ENCODE assay signal across 19 mouse cellular contexts in the genomic region with DNA sequence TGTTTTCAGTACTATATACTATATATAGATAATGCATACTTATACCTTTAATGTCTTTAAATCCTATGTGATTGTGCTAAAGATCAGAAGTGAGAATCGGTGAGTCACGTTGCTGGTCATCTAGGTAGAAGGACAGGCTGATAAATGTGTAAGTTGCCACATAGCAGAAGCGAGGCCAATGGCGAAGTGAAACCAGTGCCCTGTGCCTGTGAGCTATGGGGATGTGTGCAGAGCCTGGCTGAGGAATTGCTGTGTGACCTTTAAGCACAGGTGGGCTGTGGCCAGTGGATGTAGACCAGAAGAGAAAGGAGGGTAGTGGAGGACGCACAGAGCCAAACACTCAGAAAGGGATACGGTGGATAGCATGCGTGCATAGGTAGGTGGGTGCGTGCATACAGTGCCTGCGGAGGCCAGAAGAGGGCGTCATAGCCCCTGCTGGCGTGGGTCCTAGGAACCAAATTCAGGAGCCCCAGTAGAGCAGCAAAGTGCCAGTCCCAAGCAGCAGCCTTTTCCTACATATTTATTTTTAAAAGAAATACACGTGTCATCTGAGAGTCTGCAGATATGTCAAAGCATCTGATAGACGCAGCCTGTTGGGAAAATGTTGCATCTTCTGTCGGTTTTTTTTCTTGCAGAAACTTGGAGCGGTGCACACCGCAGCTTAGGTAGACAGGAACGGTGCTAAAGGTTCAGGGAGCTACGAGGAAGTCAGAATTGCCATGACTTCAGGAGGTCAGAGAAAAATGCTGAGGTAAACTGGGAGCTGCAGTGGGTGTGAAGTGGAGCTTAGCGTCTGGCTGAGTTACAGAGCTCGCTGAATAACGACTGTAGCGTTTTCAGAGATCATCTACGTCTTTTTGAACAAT. TPM values are rescaled to one million over a fixed set of nuclear protein-coding genes. Genes with fewer than 3 reads are reported as not detected.
DNase-seq lines count a peak whose midpoint lies in the region; ATAC-seq and TF ChIP-seq lines count a peak whose summit lies in the region.
"Had no signal": no experiment of that assay in that cellular context is flagged by ENCODE, and none has a peak within 500 bp of the region (broad histone marks: within the 10 kb centered on the region; RNA-seq: fewer than 3 reads in every experiment).

No protein-coding gene starts in this region.

- no peak overlapping the region for H3K4me2 ChIP-seq in liver, embryonic 14.5 days (ENCODE audit: low read depth)
- H3K4me2 ChIP-seq in hindbrain, embryonic 16.5 days (ENCODE audit: low read length): no peak overlapping the region
- H3K4me2 ChIP-seq: heart, embryonic 13.5 days; liver, embryonic 13.5 days; midbrain, embryonic 12.5 days; neural tube, embryonic 15.5 days had no signal

- no peaks in the 10 kb centered on the region for H3K36me3 ChIP-seq in liver, embryonic 14.5 days (replicated peaks; ENCODE audit: control insufficient read depth, insufficient read depth, low read depth)
- no peaks in the 10 kb centered on the region for H3K36me3 ChIP-seq in hindbrain, embryonic 16.5 days (ENCODE audit: control insufficient read depth, insufficient read depth, low read length)
- H3K36me3 ChIP-seq: heart, embryonic 13.5 days; liver, embryonic 13.5 days; midbrain, embryonic 12.5 days; neural tube, embryonic 15.5 days had no signal

- 0 out of 2 replicates have a peak, but pooled peaks have one; percentile 8 for TF ChIP-seq CTCF in liver, embryonic 14.5 days (IDR thresholded peaks at IDR 0.05; ENCODE audit: low read depth)

- no peaks in the 10 kb centered on the region for H3K9me3 ChIP-seq in liver, embryonic 14.5 days (ENCODE audit: control insufficient read depth, low read length)
- H3K9me3 ChIP-seq in hindbrain, embryonic 16.5 days (ENCODE audit: control insufficient read depth, low read length): no peaks in the 10 kb centered on the region
- H3K9me3 ChIP-seq: heart, embryonic 13.5 days; liver, embryonic 13.5 days; midbrain, embryonic 12.5 days; neural tube, embryonic 15.5 days had no signal

- no peak overlapping the region for H3K4me3 ChIP-seq in liver, embryonic 14.5 days (ENCODE audit: insufficient read depth in 1 of 2, low read depth in 2 of 2, low read length in 2 of 2)
- H3K4me3 ChIP-seq in hindbrain, embryonic 16.5 days (ENCODE audit: low read length): no peak overlapping the region
- H3K4me3 ChIP-seq: erythroblast, embryonic 14.5 days; heart, embryonic 13.5 days; liver, embryonic 13.5 days; midbrain, embryonic 12.5 days; myocyte; neural tube, embryonic 15.5 days had no signal

- no peak overlapping the region for H3K9ac ChIP-seq in liver, embryonic 14.5 days (replicated peaks)
- H3K9ac ChIP-seq in hindbrain, embryonic 16.5 days (ENCODE audit: low read depth, low read length): no peak overlapping the region
- H3K9ac ChIP-seq: heart, embryonic 13.5 days; liver, embryonic 13.5 days; midbrain, embryonic 12.5 days; neural tube, embryonic 15.5 days had no signal

- H3K4me1 ChIP-seq in liver, embryonic 14.5 days (replicated peaks; ENCODE audit: control insufficient read depth in 2 of 2, insufficient read depth in 2 of 2, low read length in 1 of 2): no peaks in the 10 kb centered on the region
- H3K4me1 ChIP-seq in hindbrain, embryonic 16.5 days (ENCODE audit: control insufficient read depth, insufficient read depth, low read depth, low read length): no peaks in the 10 kb centered on the region
- H3K4me1 ChIP-seq: liver, embryonic 13.5 days; midbrain, embryonic 12.5 days; neural tube, embryonic 15.5 days had no signal

- no peak for TF ChIP-seq EP300 in liver, embryonic 14.5 days (IDR thresholded peaks at IDR 0.05; ENCODE audit: low read depth)

- no peak for ATAC-seq in liver, embryonic 14.5 days (ENCODE audit: insufficient read depth)
- ATAC-seq in megakaryocyte progenitor cell, adult 5-6 weeks (replicated peaks; ENCODE audit: poor library complexity): peak; percentile 46; the same call in 1 of the 2 replicates
- no peak for ATAC-seq in erythroblast, adult 5-6 weeks (replicated peaks; ENCODE audit: low FRiP score, poor library complexity, severe bottlenecking)
- no peak for ATAC-seq in hindbrain, embryonic 16.5 days

- WGBS in liver, embryonic 14.5 days (ENCODE audit: insufficient replicate concordance): 68% methylated on average over 23 of the region's 23 CpGs
- 75% methylated on average over 23 of the region's 23 CpGs for WGBS in hindbrain, embryonic 16.5 days

- no peaks in the 10 kb centered on the region for H3K27me3 ChIP-seq in liver, embryonic 14.5 days (ENCODE audit: control insufficient read depth, insufficient read depth, low read length)
- H3K27me3 ChIP-seq in hindbrain, embryonic 16.5 days (replicated peaks; ENCODE audit: control insufficient read depth, insufficient read depth, low read length): no peaks in the 10 kb centered on the region
- H3K27me3 ChIP-seq: heart, embryonic 13.5 days; liver, embryonic 13.5 days; midbrain, embryonic 12.5 days; neural tube, embryonic 15.5 days had no signal

- peak; percentile 24 for DNase-seq in adrenal gland, postnatal 10 days
- DNase-seq in adrenal gland, postnatal 25 days: no peak
- DNase-seq in liver, embryonic 14.5 days (ENCODE audit: low read depth in 3 of 3, low spot score in 3 of 3): no peak
- DNase-seq in liver (no peak), R1 (ENCODE audit: low read depth, low spot score) (peak; percentile 43)
- DNase-seq: cerebellum, postnatal 36 days; heart, postnatal 36 days; liver, embryonic 13.5 days; lung, postnatal 14 days; retina, postnatal 1 day; right cerebral cortex, postnatal 4 days had no signal

- no peak overlapping the region for H3K27ac ChIP-seq in liver, embryonic 14.5 days
- no peak overlapping the region for H3K27ac ChIP-seq in hindbrain, embryonic 16.5 days (ENCODE audit: low read depth, low read length)
- H3K27ac ChIP-seq: heart, embryonic 13.5 days; liver, embryonic 13.5 days; midbrain, embryonic 12.5 days; neural tube, embryonic 15.5 days had no signal

RNA-seq across cellular contexts. Expression of a gene that starts 23.9 kb away (rescaled TPM):
- total RNA-seq in adrenal gland, postnatal 10 days (2021): 1 to 10 TPM; 2.0 to 2.8 TPM
- 4.0 and 8.3 TPM in 2 replicates for total RNA-seq in adrenal gland, postnatal 25 days (2021)
- 0.26 and 0.27 TPM in 2 replicates for polyA plus RNA-seq in liver, embryonic 14.5 days (2012; rRNA removed)
- polyA plus RNA-seq in liver, embryonic 14.5 days (2014; fragmentation: Nextera tagmentation; extraction: Ambion mirVana): 0.28 and 0.39 TPM in 2 replicates
- total RNA-seq in megakaryocyte progenitor cell, adult 5-6 weeks (2015): 0.17 and 0.52 TPM in 2 replicates
- 0.29 and 0.81 TPM in 2 replicates for total RNA-seq in megakaryocyte progenitor cell, adult 5-6 weeks (2017)
- total RNA-seq in erythroblast, adult 5-6 weeks (2015; ENCODE audit: low replicate concordance): 0.84 and 2.5 TPM in 2 replicates
- total RNA-seq in erythroblast, adult 5-6 weeks (2017; ENCODE audit: low replicate concordance): 0.42 and 1.6 TPM in 2 replicates
- 2.4 and 3.8 TPM in 2 replicates for polyA plus RNA-seq in hindbrain, embryonic 16.5 days (2015; fragmentation: Nextera tagmentation; extraction: Ambion mirVana)
- polyA plus RNA-seq: erythroblast, embryonic 14.5 days had no signal

Comparison
In these comparisons a context has a peak if more than half of its experiments do, and no peak if none do; other contexts are left out.
1. DNase-seq: peak in adrenal gland, postnatal 10 days (single experiment) and R1 (single experiment); none in adrenal gland, postnatal 25 days (single experiment), liver, embryonic 14.5 days (0 of 3) and liver (single experiment).